Mouse (Mus musculus): Measurements from ENCODE around the gene Prnd. TPM values are rescaled to one million over a fixed set of nuclear protein-coding genes. Genes with fewer than 3 reads are reported as not detected.

Gene Prnd
- polyA plus RNA-seq, 1 experiment from 2014 or later, result 40.6 TPM

Other genes starting within 250 kb of the Prnd start
- not detected in 2 replicates for gene Erv3, start 91.1 kb upstream of the Prnd start, polyA plus RNA-seq (2015; fragmentation: Nextera tagmentation; extraction: Ambion mirVana)
- gene Prnp, start 40.9 kb upstream of the Prnd start, polyA plus RNA-seq (2015; fragmentation: Nextera tagmentation; extraction: Ambion mirVana), result 73.8 and 82.2 TPM in 2 replicates
- not detected in 2 replicates for gene Prn, start 40.9 kb upstream of the Prnd start, polyA plus RNA-seq (2015; fragmentation: Nextera tagmentation; extraction: Ambion mirVana)
- 10.9 and 11.7 TPM in 2 replicates for gene Rassf2, start 79.4 kb downstream of the Prnd start, polyA plus RNA-seq (2015; fragmentation: Nextera tagmentation; extraction: Ambion mirVana)
- gene Slc23a2, start 194.2 kb downstream of the Prnd start, polyA plus RNA-seq (2015; fragmentation: Nextera tagmentation; extraction: Ambion mirVana), result 10.0 and 11.3 TPM in 2 replicates

Data from stomach, embryonic 15.5 days (tissue).